8 mouse cellular contexts compared by ENCODE assay signal in genomic region chr5:146867246-146867945, GRCm38 (mm10). TPM values are rescaled to one million over a fixed set of nuclear protein-coding genes. Genes with fewer than 3 reads are reported as not detected.
DNase-seq lines count a peak whose midpoint lies in the region; ATAC-seq and TF ChIP-seq lines count a peak whose summit lies in the region.

No protein-coding gene starts in this region.

- 0 out of 2 replicates have a peak overlapping the region, but pooled peaks have one; percentile 12 for H3K9ac ChIP-seq in midbrain, embryonic 12.5 days (replicated peaks)

- peak overlapping the region; percentile 54 for H3K4me3 ChIP-seq in gastrocnemius, adult 2 months
- peak overlapping the region; percentile 41 for H3K4me3 ChIP-seq in limb, embryonic 10.5 days
- H3K4me3 ChIP-seq in midbrain, embryonic 12.5 days: peak overlapping the region; percentile 30

- TF ChIP-seq CTCF in gastrocnemius, adult 2 months (IDR thresholded peaks at IDR 0.05): no peak

- no peaks in the 10 kb centered on the region for H3K36me3 ChIP-seq in limb, embryonic 10.5 days
- H3K36me3 ChIP-seq in midbrain, embryonic 12.5 days: no peaks in the 10 kb centered on the region

- peak overlapping the region; percentile 47 for H3K4me2 ChIP-seq in midbrain, embryonic 12.5 days (replicated peaks)

- no peaks in the 10 kb centered on the region for H3K9me3 ChIP-seq in limb, embryonic 10.5 days (replicated peaks)
- H3K9me3 ChIP-seq in midbrain, embryonic 12.5 days: no peaks in the 10 kb centered on the region

- intact Hi-C loops in gastrocnemius, adult 2 months (cut with DNase I): no loop called here

- H3K27me3 ChIP-seq in limb, embryonic 10.5 days (ENCODE audit: low read depth, poor library complexity, severe bottlenecking): no peaks in the 10 kb centered on the region
- H3K27me3 ChIP-seq in midbrain, embryonic 12.5 days: no peaks in the 10 kb centered on the region; the same call in 1 of the 2 replicates

- 9% methylated on average over 19 of the region's 19 CpGs for WGBS in limb, embryonic 10.5 days
- 7% methylated on average over 19 of the region's 19 CpGs for WGBS in midbrain, embryonic 12.5 days

- DNase-seq in cerebellum, adult 18-20 months: peak; percentile 16 to 17
- peak; percentile 32 for DNase-seq in gastrocnemius, adult 2 months
- DNase-seq in limb, embryonic 10.5 days (ENCODE audit: low spot score): peak; percentile 33
- peak; percentile 54 to 72 for DNase-seq in spleen, postnatal 4 days (ENCODE audit: low spot score in 2 of 2)

- no peak for ATAC-seq in cerebellum, adult (ENCODE audit: insufficient number of reproducible peaks, low FRiP score, low TSS enrichment)
- ATAC-seq in common myeloid progenitor, adult 5-6 weeks (replicated peaks; ENCODE audit: low read depth, poor library complexity, severe bottlenecking): peak; percentile 87
- ATAC-seq in inflammation-experienced regulatory T-cells, adult 6 months: peak; percentile 89
- no peak for ATAC-seq in midbrain, embryonic 12.5 days (ENCODE audit: low FRiP score, low read depth)

- H3K4me1 ChIP-seq in limb, embryonic 10.5 days: peaks cover 12% of the 10 kb centered on the region
- 0 out of 2 replicates have a peak, but pooled peaks cover 6% of the 10 kb centered on the region for H3K4me1 ChIP-seq in midbrain, embryonic 12.5 days

- peak overlapping the region; percentile 66 for H3K27ac ChIP-seq in gastrocnemius, adult 2 months
- H3K27ac ChIP-seq in limb, embryonic 10.5 days: no peak overlapping the region; the same call in 1 of the 2 replicates
- peak overlapping the region; percentile 25; the same call in 1 of the 2 replicates for H3K27ac ChIP-seq in midbrain, embryonic 12.5 days (replicated peaks)

RNA-seq across cellular contexts. Expression of gene Rasl11a, which starts 22.5 kb away (rescaled TPM):
- 1.2 TPM in 2 replicates for total RNA-seq in common myeloid progenitor, adult 5-6 weeks (2017)
- 1 to 10 TPM; 1.7 to 2.0 TPM for total RNA-seq in gastrocnemius, adult 2 months (2021)
- 10 to 100 TPM in 1 of 3 experiments, 1 to 10 TPM in 2; 6.9 to 10.7 (median 8.0) TPM for polyA plus RNA-seq in inflammation-experienced regulatory T-cells, adult 6 months (2017; shearing (Covaris generic))
- polyA plus RNA-seq in limb, embryonic 10.5 days (2016; fragmentation: Nextera tagmentation; extraction: Ambion mirVana): 30.9 and 40.1 TPM in 2 replicates
- polyA plus RNA-seq in midbrain, embryonic 12.5 days (2016; fragmentation: Nextera tagmentation; extraction: Ambion mirVana): 22.5 and 22.6 TPM in 2 replicates

RNA-seq across cellular contexts. Expression of gene Rpl21, which starts 34.7 kb away (rescaled TPM):
- 2,931 and 3,145 TPM in 2 replicates for total RNA-seq in common myeloid progenitor, adult 5-6 weeks (2017)
- total RNA-seq in gastrocnemius, adult 2 months (2021): 100 to 1,000 TPM; 120 to 155 TPM
- 1,000 to 10,000 TPM in 1 of 3 experiments, 100 to 1,000 TPM in 2; 475 to 1,461 (median 755) TPM for polyA plus RNA-seq in inflammation-experienced regulatory T-cells, adult 6 months (2017; shearing (Covaris generic))
- 536 and 605 TPM in 2 replicates for polyA plus RNA-seq in limb, embryonic 10.5 days (2016; fragmentation: Nextera tagmentation; extraction: Ambion mirVana)
- polyA plus RNA-seq in midbrain, embryonic 12.5 days (2016; fragmentation: Nextera tagmentation; extraction: Ambion mirVana): 401 and 415 TPM in 2 replicates

Comparison
In these comparisons a context has a peak if more than half of its experiments do, and no peak if none do; other contexts are left out.
1. ATAC-seq: peak in common myeloid progenitor, adult 5-6 weeks (single experiment) and inflammation-experienced regulatory T-cells, adult 6 months (single experiment); none in cerebellum, adult (single experiment) and midbrain, embryonic 12.5 days (single experiment).
2. Peak in every context shown above with its lines, with median percentiles within 50 percentile points of each other: DNase-seq and H3K4me3 ChIP-seq.